Mouse (Mus musculus): ENCODE measurements around the gene Nkx6-2. TPM values are rescaled to one million over a fixed set of nuclear protein-coding genes. Genes with fewer than 3 reads are reported as not detected.
A peak's percentile ranks its signal among the peaks of the same experiment; 100 is the strongest.

The Nkx6-2 gene
- polyA plus RNA-seq, 1 experiment from 2014 or later: 6.1 TPM

GRCm38 (mm10) chr7:139536831-139537230, 45.8 kb downstream of the Nkx6-2 start:
- 93% methylated on average over 2 of the region's 2 CpGs for WGBS
- no peaks in the 10 kb centered on the region for H3K4me1 ChIP-seq (ENCODE audit: control insufficient read depth, insufficient read depth, low read length)

DNA sequence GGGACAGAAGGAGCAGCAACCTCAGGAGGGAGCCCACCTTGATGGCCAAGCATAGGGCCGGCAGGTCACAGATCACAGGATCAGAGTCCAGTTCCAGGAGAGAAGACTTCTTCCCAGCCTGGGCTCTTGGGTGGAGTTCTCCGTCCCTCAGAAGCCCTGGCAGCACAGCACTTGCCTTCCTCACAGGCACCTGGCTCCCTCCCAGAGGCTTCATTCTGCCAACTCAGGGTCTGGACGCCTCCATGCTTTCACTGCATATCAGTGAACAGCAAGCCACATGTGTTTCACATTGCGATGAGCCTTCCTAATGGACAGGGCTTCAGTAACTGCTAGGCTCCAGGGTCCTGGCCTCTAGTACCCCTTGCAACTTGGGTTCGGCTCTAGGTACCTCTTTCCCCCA, 46.3 kb downstream of the Nkx6-2 start:
- no peak overlapping the region for H3K27ac ChIP-seq (ENCODE audit: low read depth, low read length)
- H3K36me3 ChIP-seq (ENCODE audit: control insufficient read depth, insufficient read depth, low read length): no peaks in the 10 kb centered on the region
- no peaks in the 10 kb centered on the region for H3K9me3 ChIP-seq (ENCODE audit: control insufficient read depth, low read length)
- ATAC-seq (ENCODE audit: low read depth): no peak
- no peak overlapping the region for H3K4me2 ChIP-seq (ENCODE audit: low read depth, low read length)
- 0 out of 2 replicates have a peak, but pooled peaks cover 1% of the 10 kb centered on the region for H3K4me1 ChIP-seq (ENCODE audit: control insufficient read depth, insufficient read depth, low read length)
- H3K9ac ChIP-seq (replicated peaks; ENCODE audit: low read depth, low read length): no peak overlapping the region
- H3K27me3 ChIP-seq (ENCODE audit: control insufficient read depth, insufficient read depth, low read length): peaks cover 86% of the 10 kb centered on the region
- WGBS: 93% methylated on average over 5 of the region's 5 CpGs
- no peak overlapping the region for H3K4me3 ChIP-seq (ENCODE audit: low read depth, low read length)

More at GRCm38 (mm10) chr7:139536831-139537230, 45.8 kb downstream of the Nkx6-2 start:
- H3K36me3 ChIP-seq (ENCODE audit: control insufficient read depth, insufficient read depth, low read length): no peaks in the 10 kb centered on the region
- H3K27me3 ChIP-seq (ENCODE audit: control insufficient read depth, insufficient read depth, low read length): peaks cover 86% of the 10 kb centered on the region
- no peak overlapping the region for H3K9ac ChIP-seq (replicated peaks; ENCODE audit: low read depth, low read length)
- no peak for ATAC-seq (ENCODE audit: low read depth)
- no peak overlapping the region for H3K27ac ChIP-seq (ENCODE audit: low read depth, low read length)
- H3K4me3 ChIP-seq (ENCODE audit: low read depth, low read length): no peak overlapping the region
- no peak overlapping the region for H3K4me2 ChIP-seq (ENCODE audit: low read depth, low read length)
- no peaks in the 10 kb centered on the region for H3K9me3 ChIP-seq (ENCODE audit: control insufficient read depth, low read length)

- ATAC-seq (ENCODE audit: low read depth): no peak
- no peak overlapping the region for H3K4me3 ChIP-seq (ENCODE audit: low read depth, low read length)
- H3K27me3 ChIP-seq (ENCODE audit: control insufficient read depth, insufficient read depth, low read length): peaks cover 72% of the 10 kb centered on the region
- no peak overlapping the region for H3K4me2 ChIP-seq (ENCODE audit: low read depth, low read length)
- H3K4me1 ChIP-seq (ENCODE audit: control insufficient read depth, insufficient read depth, low read length): peaks cover 12% of the 10 kb centered on the region; the same call in 1 of the 2 replicates
- 48% methylated on average over 4 of the region's 4 CpGs for WGBS
- no peak overlapping the region for H3K27ac ChIP-seq (ENCODE audit: low read depth, low read length)
- no peaks in the 10 kb centered on the region for H3K36me3 ChIP-seq (ENCODE audit: control insufficient read depth, insufficient read depth, low read length)
- H3K9me3 ChIP-seq (ENCODE audit: control insufficient read depth, low read length): no peaks in the 10 kb centered on the region
- H3K9ac ChIP-seq (replicated peaks; ENCODE audit: low read depth, low read length): no peak overlapping the region
Measured at GRCm38 (mm10) chr7:139531428-139531801, 51.2 kb downstream of the Nkx6-2 start.

- no peak overlapping the region for H3K9ac ChIP-seq (replicated peaks; ENCODE audit: low read depth, low read length)
- H3K4me1 ChIP-seq (ENCODE audit: control insufficient read depth, insufficient read depth, low read length): peaks cover 12% of the 10 kb centered on the region; the same call in 1 of the 2 replicates
- peak; percentile 78; the same call in 1 of the 2 replicates for ATAC-seq (ENCODE audit: low read depth)
- no peaks in the 10 kb centered on the region for H3K9me3 ChIP-seq (ENCODE audit: control insufficient read depth, low read length)
- no peaks in the 10 kb centered on the region for H3K36me3 ChIP-seq (ENCODE audit: control insufficient read depth, insufficient read depth, low read length)
- no peak overlapping the region for H3K27ac ChIP-seq (ENCODE audit: low read depth, low read length)
- H3K4me3 ChIP-seq (ENCODE audit: low read depth, low read length): no peak overlapping the region
- WGBS: 22% methylated on average over 16 of the region's 16 CpGs
- peaks cover 72% of the 10 kb centered on the region for H3K27me3 ChIP-seq (ENCODE audit: control insufficient read depth, insufficient read depth, low read length)
- H3K4me2 ChIP-seq (ENCODE audit: low read depth, low read length): no peak overlapping the region
Measured at GRCm38 (mm10) chr7:139530591-139531427, 51.8 kb downstream of the Nkx6-2 start.

Other genes with a start within 250 kb of the Nkx6-2 start
- 25.3 and 26.9 TPM in 2 replicates for gene Inpp5a, start 193.7 kb downstream of the Nkx6-2 start, polyA plus RNA-seq (2014; fragmentation: Nextera tagmentation; extraction: Ambion mirVana)
- gene Cfap46, start 101.0 kb upstream of the Nkx6-2 start, polyA plus RNA-seq (2014; fragmentation: Nextera tagmentation; extraction: Ambion mirVana): 1.4 and 2.9 TPM in 2 replicates